Mouse (Mus musculus) kidney, adult 11 months (tissue): ENCODE measurements around the gene Gm21860.
"Not testable (repeated sequence)": the region's sequence is repeated elsewhere in the genome, so short reads cannot be mapped to it uniquely, and the experiment has no call there.

Source experiments
- DNase-seq: peaks from one replicate; pipeline ENCODE4 v3.0.0; 2022

Gene Gm21860

DNA sequence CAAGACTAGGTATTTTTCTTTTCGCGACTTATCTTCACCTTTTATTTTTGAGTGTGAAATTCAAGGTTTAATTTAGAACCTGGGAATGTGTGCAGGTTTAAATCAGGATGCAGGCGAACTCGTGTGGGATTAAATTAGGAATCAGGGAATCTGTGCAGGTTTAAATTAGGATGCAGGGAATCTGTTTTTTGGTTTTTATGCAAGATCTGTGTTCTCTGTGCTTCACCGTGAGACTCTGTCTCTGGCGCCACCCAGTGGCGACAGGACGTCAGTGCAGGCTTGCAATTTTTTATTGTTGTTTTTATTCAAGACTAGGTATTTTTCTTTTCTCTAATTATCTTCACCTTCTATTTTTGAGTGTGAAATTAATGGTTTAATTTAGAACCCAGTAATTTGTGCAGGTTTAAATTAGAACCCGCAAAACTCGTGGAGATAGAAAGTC, 22.5 kb downstream of the Gm21860 start:
- not testable (repeated sequence) for DNase-seq

DNA sequence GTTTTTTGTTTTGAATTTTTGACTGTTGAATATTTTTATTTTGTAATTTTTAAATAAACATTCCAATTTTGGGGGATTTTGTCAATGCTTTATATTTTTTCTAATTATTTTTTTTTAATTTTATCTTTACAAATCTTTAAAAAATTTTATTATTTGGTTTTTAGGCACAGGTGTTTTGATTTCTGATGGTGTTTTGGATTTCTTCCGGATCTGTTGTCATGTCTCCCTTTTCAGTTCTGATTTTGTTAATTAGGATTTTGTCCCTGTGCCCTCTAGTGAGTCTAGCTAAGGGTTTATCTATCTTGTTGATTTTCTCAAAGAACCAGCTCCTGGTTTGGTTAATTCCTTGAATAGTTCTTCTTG, 23.0 kb downstream of the Gm21860 start:
- DNase-seq = not testable (repeated sequence)

DNA sequence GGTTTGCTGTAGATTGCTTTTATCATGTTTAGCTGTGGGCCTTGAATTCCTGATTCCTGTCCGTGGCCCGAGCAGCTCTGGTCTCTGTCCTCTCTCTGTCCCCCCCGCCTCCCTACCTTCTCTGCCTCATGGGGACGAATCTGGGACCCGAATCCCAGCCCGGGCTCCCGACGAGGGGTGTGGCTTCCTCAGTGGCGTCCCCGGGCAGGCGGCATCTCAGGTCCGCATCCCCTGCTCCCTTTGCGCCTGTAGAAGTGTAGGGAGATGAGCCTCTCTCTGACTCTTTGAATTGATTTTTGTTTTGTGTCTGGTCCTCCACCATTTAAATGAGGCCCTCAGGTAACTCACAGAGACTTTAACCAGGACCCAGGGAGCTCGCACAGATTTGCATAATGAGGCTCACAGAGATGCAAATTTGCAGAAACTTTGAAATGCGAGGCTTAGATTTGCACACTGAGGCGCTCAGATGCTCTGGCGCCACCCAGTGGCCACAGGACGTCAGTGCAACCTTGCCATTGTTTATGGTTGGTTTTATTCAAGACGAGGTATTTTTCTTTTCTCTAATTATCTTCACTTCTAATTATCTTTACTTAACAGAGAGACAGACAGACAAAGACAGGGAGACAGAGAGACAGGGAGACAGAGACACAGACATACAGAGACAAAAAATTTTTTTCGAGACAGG, 23.6 kb downstream of the Gm21860 start:
- not testable (repeated sequence) for DNase-seq

DNA sequence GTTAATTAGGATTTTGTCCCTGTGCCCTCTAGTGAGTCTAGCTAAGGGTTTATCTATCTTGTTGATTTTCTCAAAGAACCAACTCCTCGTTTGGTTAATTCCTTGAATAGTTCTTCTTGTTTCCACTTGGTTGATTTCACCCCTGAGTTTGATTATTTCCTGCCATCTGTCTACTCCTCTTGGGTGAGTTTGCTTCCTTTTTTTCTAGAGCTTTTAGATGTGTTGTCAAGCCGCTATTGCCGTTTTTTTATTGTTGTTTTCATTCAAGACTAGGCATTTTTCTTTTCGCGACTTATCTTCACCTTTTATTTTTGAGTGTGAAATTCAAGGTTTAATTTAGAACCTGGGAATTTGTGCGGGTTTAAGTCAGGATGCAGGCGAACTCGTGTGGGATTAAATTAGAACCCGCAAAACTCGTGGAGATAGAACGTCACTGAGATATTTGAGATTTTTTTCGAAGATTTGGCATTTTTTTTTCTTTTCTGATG, 24.8 kb downstream of the Gm21860 start:
- DNase-seq = not testable (repeated sequence)

DNA sequence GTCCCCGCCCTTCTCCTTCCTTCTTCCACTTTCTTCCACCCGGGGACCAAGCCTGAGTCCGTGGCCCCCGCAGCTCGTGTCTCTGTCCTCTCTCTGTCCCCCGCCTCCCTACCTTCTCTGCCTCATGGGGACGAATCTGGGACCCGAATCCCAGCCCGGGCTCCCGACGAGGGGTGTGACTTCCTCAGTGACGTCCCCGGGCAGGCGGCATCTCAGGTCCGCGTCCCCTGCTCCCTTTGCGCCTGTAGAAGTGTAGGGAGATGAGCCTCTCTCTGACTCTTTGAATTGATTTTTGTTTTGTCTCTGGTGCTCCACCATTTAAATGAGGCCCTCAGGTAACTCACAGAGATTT, 25.7 kb downstream of the Gm21860 start:
- DNase-seq = not testable (repeated sequence)

DNA sequence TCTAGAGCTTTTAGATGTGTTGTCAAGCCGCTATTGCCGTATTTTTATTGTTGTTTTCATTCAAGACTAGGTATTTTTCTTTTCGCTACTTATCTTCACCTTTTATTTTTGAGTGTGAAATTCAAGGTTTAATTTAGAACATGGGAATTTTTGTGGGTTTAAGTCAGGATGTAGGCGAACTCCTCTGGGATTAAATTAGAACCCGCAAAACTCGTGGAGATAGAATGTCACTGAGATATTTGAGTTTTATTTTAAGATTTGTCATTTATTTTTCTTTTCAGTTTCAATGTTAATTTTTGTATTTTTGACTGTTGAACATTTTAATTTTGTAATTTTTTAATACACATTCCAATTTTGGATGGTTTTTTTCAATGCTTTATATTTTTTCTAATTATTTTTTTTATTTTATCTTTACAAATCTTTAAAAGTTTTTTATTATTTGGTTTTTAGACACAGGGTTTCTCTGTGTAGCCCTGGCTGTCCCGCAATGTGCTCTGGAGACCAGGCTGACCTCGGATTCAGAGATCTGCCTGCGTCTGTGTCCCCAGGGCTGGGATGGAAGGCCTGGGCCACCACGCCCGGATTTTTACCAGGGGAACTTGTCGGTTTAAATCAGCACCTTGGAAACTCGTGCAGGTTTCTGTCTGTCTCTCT, 26.2 kb downstream of the Gm21860 start:
- not testable (repeated sequence) for DNase-seq

DNA sequence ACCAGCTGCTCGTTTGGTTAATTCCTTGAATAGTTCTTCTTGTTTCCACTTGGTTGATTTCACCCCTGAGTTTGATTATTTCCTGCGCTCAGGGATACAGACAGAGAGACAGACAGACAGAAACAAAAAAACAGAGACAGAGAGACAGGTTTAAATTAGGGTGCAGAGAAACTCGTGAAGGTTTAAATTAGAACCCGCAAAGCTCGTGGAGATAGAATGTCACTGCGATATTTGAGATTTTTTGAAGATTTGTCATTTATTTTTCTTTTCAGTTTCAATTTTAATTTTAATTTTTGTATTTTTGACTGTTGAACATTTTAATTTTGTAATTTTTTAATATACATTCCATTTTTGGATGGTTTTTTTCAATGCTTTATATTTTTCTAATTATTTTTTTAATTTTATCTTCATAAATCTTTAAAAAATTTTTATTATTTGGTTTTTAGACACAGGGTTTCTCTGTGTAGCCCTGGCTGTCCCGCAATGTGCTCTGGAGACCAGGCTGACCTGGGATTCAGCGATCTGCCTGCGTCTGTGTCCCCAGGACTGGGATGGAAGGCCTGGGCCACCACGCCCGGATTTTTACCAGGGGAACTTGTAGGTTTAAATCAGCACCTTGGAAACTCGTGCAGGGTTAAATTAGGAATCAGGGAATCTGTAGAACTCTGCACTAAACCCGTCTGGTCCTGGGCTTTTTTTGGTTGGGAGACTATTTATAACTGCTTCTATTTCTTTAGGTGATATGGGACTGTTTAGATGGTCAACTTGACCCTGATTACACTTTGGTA, 27.3 kb downstream of the Gm21860 start:
- DNase-seq = not testable (repeated sequence)

DNA sequence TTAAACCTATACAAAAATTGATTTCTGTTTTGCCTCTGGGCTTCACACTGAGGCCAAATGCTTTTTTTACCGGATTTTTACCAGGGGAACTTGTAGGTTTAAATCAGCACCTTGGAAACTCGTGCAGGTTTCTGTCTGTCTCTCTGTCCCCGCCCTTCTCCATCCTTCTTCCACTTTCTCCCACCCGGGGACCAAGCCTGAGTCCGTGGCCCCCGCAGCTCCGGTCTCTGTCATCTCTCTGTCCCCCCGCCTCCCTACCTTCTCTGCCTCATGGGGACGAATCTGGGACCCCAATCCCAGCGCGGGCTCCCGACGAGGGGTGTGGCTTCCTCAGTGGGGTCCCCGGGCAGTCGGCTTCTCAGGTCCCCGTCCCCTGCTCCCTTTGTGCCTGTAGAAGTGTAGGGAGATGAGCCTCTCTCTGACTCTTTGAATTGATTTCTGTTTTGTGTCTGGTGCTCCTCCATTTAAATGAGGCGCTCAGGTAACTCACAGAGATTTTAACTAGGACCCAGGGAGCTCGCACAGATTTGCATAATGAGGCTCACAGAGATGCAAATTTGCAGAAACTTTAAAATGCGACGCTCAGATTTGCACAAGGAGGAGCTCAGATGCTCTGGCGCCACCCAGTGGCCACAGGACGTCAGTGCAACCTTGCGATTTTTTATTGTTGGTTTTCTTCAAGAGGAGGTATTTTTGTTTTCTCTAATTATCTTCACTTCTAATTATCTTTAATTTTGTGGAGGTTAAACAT, 28.7 kb downstream of the Gm21860 start:
- not testable (repeated sequence) for DNase-seq

DNA sequence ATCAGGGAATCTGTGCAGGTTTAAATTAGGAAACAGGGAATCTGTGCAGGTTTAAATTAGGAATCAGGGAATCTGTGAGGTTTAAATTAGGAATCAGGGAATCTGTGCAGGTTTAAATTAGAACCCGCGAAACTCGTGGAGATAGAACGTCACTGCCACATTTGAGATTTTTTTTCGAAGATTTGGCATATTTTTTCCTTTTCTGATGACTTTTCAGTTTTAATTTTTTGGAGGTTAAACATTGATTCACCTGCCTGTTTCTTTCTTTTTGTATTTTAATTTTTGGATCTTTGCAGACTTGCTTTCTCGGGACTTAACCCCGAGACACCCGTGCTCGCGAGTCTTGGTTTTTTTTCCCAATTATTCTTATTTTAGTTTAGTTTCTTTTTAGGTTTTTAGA, 29.5 kb downstream of the Gm21860 start:
- not testable (repeated sequence) for DNase-seq

DNA sequence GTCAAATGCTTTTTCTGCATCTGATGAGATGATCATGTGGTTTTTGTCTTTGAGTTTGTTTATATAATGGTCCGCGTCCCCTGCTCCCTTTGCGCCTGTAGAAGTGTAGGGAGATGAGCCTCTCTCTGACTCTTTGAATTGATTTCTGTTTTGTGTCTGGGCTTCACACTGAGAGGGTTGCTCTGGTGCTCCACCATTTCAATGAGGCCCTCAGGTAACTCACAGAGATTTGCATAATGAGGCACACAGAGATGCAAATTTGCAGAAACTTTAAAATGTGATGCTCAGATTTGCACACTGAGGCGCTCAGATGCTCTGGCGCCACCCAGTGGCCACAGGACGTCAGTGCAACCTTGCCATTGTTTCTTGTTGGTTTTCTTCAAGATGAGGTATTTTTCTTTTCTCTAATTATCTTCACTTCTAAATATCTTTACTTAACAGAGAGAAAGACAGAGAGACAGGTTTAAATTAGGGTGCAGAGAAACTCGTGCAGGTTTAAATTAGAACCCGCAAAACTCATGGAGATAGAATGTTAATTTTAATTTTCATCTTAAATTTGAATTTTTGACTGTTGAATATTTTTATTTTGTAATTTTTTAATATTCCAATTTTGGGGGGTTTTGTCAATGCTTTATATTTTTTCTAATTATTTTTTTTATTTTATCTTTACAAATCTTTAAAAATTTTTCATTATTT, 30.5 kb downstream of the Gm21860 start:
- DNase-seq = not testable (repeated sequence)

DNA sequence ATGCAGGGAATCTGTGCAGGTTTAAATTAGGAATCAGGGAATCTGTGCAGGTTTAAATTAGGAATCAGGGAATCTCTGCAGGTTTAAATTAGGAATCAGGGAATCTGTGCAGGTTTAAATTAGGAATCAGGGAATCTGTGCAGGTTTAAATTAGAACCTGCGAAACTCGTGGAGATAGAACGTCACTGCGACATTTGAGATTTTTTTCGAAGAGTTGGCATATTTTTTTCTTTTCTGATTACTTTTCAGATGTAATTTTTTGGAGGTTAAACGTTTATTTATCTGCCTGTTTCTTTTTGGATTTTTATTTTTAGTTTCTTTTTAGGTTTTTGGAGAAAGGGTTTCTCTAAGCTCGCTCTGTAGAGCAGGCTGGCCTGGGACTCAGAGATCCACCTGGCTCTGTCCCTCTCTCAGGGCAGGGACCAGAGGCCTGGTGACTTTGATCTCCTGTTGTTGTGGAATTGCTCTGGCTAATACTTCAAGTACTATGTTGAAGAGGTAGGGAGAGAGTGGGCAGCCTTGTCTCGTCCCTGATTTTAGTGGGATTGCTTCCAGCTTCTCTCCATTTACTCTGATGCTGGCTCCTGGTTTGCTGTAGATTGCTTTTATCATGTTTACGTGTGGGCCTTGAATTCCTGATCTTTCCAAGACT, 31.2 kb downstream of the Gm21860 start:
- DNase-seq = peak; percentile 8

DNA sequence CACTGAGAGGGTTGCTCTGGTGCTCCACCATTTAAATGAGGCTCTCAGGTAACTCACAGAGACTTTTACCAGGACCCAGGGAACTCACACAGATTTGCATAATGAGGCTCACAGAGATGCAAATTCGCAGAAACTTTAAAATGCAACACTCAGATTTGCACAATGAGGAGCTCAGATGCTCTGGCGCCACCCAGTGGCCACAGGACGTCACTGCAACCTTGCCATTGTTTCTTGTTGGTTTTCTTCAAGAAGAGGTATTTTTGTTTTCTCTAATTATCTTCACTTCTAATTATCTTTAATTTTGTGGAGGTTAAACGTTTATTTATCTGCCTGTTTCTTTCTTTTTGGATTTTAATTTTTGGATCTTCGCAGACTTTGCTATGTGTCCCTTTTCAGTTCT, 34.1 kb downstream of the Gm21860 start:
- DNase-seq = not testable (repeated sequence)

DNA sequence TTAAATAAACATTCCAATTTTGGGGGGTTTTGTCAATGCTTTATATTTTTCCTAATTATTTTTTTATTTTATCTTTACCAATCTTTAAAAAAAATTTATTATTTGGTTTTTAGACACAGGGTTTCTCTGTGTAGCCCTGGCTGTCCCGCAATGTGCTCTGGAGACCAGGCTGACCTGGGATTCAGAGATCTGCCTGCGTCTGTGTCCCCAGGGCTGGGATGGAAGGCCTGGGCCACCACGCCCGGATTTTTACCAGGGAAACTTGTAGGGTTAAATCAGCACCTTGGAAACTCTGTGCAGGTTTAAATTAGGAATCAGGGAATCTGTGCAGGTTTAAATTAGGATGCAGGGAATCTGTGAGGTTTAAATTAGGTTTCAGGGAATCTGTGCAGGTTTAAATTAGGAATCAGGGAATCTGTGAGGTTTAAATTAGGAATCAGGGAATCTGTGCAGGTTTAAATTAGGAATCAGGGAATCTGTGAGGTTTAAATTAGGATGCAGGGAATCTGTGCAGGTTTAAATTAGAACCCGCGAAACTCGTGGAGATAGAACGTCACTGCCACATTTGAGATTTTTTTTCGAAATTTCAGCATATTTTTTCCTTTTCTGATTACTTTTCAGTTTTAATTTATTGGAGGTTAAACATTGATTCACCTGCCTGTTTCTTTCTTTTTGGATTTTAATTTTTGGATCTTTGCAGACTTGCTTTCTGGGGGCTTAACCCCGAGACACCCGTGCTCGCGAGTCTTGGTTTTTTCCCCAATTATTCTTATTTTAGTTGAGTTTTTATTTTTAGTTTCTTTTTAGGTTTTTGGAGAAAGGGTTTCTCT, 35.0 kb downstream of the Gm21860 start:
- DNase-seq = not testable (repeated sequence)

DNA sequence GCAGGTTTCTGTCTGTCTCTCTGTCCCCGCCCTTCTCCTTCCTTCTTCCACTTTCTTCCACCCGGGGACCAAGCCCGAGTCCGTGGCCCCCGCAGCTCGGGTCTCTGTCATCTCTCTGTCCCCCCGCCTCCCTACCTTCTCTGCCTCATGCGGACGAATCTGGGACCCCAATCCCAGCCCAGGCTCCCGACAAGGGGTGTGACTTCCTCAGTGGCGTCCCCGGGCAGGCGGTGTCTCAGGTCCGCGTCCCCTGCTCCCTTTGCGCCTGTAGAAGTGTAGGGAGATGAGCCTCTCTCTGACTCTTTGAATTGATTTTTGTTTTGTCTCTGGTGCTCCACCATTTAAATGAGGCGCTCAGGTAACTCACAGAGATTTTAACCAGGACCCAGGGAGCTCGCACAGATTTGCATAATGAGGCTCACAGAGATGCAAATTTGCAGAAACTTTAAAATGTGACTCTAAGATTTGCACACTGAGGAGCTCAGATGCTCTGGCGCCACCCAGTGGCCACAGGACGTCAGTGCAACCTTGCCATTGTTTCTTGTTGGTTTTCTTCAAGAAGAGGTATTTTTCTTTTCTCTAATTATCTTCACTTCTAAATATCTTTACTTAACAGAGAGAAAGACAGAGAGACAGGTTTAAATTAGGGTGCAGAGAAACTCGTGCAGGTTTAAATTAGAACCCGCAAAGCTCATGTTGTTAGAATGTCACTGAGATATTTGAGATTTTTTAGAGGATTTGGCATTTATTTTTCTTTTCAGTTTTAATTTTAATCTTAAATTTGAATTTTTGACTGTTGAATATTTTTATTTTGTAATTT, 35.8 kb downstream of the Gm21860 start:
- peak; percentile 28 for DNase-seq

DNA sequence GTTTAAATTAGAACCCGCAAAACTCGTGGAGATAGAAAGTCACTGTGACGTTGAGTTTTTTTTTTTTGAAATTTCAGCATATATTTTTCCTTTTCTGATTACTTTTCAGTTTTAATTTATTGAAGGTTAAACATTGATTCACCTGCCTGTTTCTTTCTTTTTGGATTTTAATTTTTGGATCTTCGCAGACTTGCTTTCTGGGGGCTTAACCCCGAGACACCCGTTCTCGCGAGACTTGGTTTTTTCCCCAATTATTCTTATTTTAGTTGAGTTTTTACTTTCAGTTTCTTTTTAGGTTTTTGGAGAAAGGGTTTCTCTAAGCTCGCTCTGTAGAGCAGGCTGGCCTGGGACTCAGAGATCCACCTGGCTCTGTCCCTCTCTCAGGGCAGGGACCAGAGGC, 36.6 kb downstream of the Gm21860 start:
- DNase-seq = not testable (repeated sequence)

DNA sequence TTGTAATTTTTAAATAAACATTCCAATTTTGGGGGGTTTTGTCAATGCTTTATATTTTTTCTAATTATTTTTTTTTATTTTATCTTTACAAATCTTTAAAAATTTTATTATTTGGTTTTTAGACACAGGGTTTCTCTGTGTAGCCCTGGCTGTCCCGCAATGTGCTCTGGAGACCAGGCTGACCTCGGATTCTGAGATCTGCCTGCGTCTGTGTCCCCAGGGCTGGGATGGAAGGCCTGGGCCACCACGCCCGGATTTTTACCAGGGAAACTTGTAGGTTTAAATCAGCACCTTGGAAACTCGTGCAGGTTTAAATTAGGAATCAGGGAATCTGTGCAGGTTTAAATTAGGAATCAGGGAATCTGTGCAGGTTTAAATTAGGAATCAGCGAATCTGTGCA, 37.1 kb downstream of the Gm21860 start:
- not testable (repeated sequence) for DNase-seq
